Mouse (Mus musculus): Measurements from ENCODE around the gene Pnck. TPM values are rescaled to one million over a fixed set of nuclear protein-coding genes. Genes with fewer than 3 reads are reported as not detected.

Pnck gene
- total RNA-seq, 2 experiments from 2014 or later, result not detected

GRCm38 (mm10) chrX:73645121-73645520, 14.8 kb downstream of the Pnck start:
- no peak for ATAC-seq (replicated peaks; ENCODE audit: low FRiP score, poor library complexity, severe bottlenecking)

DNA sequence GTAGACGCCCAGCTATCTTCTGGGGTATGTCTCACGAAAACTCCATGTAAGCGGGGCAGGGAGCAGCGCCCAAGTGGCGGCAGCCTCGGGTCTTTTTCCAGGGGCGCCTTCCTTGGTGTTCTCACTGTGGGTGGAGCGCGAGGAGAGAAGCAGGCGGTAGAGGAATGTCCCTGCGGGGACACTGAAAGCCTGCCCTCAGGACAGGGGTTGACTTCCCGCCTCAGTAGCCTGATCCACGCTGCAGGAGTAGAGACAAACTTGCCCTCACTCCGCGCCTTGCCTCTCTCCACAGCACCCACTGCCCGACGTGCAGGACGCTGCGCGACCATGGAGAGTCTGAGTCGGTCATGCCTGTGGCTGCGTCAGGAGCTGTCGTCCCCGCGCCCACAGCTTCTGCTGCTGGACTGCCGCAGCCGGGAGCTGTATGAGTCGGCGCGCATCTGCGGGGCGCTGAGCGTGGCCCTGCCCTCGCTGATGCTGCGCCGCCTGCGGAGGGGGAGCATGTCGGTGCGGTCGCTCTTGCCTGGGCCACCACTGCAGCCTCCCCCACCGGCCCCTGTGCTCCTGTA, 19.9 kb downstream of the Pnck start:
- ATAC-seq (replicated peaks; ENCODE audit: low FRiP score, poor library complexity, severe bottlenecking), result no peak

DNA sequence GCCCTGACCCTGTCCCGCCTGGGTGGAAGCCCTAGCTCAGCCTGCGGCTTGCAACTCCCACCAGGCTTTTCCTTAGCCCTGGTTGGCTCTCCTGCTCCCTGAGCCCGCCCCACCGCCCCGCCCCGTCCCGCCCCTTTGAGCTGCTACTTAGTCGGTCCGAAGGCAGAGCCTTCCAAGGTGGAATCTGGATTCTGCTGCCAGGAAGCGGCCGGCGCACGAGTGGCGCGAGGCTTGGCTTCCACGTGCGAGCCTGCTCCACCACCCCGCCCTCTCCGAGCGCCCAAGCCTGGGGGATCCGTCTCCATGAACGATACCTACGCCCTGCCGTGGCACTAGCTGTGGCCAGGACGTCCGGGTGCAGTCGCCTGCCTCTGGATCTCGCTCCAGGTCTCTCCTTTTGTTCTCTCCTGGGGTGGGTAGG, 20.7 kb downstream of the Pnck start, which contains the start of gene Dusp9:
Dusp9 (plus strand) TSS at position 165 of the 421 bp plus-strand sequence.
- no peak for ATAC-seq (replicated peaks; ENCODE audit: low FRiP score, poor library complexity, severe bottlenecking)

DNA sequence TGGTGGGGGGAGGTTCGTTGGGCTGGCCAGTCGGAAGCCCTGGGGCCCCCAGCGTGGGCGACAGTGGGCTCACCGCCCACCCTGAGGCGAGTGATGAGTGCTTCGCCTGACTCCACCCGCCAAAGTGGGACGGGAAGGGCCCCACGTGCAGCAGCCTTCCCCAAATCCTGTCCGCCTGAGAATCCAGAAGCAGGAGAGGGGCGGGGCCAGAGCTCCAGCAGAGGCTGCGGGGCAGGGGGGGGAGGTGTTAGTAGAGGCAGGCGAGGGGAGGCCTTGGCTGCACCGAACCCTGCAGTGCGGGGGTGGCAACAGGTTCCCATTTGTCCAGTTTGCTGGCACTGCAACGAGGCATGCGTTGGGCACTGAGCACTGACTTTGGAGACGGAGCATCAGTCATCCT, 22.5 kb downstream of the Pnck start:
- ATAC-seq (replicated peaks; ENCODE audit: low FRiP score, poor library complexity, severe bottlenecking), result no peak

GRCm38 (mm10) chrX:73635425-73635824, 24.5 kb downstream of the Pnck start:
- no peak for ATAC-seq (replicated peaks; ENCODE audit: low FRiP score, poor library complexity, severe bottlenecking)

- ATAC-seq (replicated peaks; ENCODE audit: low FRiP score, poor library complexity, severe bottlenecking), result no peak
These were observed 32.9 kb downstream of the Pnck start for GRCm38 (mm10) chrX:73626981-73627380.

GRCm38 (mm10) chrX:73619890-73620289, 40.0 kb downstream of the Pnck start:
- no peak for ATAC-seq (replicated peaks; ENCODE audit: low FRiP score, poor library complexity, severe bottlenecking)

DNA sequence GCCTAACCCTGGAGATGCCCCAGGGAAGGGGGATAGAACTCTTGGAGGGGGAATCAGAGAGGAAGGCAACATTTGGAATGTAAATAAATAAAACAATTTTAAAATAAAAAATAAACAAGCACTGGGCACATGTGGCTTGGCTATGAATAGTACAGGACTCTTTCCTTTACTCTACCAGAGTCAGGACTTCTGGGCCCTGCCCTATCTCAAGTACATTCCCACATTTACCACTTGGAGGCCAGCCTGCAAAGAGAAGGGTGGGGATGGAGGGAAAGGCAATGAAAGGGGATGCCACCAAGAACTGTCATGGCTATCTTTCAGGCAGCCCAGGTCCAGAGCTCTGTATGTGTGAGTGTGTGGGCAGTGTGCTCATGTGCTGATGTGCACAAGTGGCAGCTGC, 40.5 kb downstream of the Pnck start:
- no peak for ATAC-seq (replicated peaks; ENCODE audit: low FRiP score, poor library complexity, severe bottlenecking)

- ATAC-seq (replicated peaks; ENCODE audit: low FRiP score, poor library complexity, severe bottlenecking), result no peak
These were observed 44.0 kb downstream of the Pnck start for GRCm38 (mm10) chrX:73615876-73616275.

DNA sequence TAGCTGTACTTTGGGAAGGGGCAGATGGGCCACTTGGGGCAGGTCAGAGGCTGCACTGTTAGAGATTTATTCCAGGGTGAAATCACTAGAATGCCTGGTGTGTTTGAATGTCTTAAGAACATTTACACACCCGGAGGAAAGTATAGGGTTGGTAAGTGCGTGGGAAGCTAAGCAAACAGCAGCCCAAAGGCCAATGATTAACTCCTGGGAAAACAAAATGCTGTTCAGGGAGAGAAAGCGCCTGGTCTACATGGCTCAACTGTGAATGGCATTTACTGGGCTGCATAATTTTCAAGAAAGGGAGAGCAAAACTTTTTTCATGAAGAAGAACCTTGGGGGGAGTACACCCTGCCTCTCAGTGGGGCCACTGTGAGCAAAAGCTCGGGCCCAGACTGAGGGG, 46.3 kb downstream of the Pnck start:
- no peak for ATAC-seq (replicated peaks; ENCODE audit: low FRiP score, poor library complexity, severe bottlenecking)

Other genes starting within 250 kb of the Pnck start
- gene Zfp92, start 249.0 kb downstream of the Pnck start, total RNA-seq (2015; ENCODE audit: low replicate concordance), result not detected in 2 replicates
- not detected in 2 replicates for gene Zfp92, start 249.0 kb downstream of the Pnck start, total RNA-seq (2017; ENCODE audit: low replicate concordance)
- gene Trex2, start 224.8 kb downstream of the Pnck start, total RNA-seq (2015; ENCODE audit: low replicate concordance), result not detected in 2 replicates
- gene Trex2, start 224.8 kb downstream of the Pnck start, total RNA-seq (2017; ENCODE audit: low replicate concordance), result not detected in 2 replicates
- gene Haus7, start 201.1 kb downstream of the Pnck start, total RNA-seq (2015; ENCODE audit: low replicate concordance), result 1.2 and 13.0 TPM in 2 replicates
- 5.4 and 13.7 TPM in 2 replicates for gene Haus7, start 201.1 kb downstream of the Pnck start, total RNA-seq (2017; ENCODE audit: low replicate concordance)
- gene Bgn, start 176.5 kb downstream of the Pnck start, total RNA-seq (2015; ENCODE audit: low replicate concordance), result 0.63 and 3.5 TPM in 2 replicates
- 2.5 TPM in 1 of 2 replicates, not detected in the other for gene Bgn, start 176.5 kb downstream of the Pnck start, total RNA-seq (2017; ENCODE audit: low replicate concordance)
- not detected in 2 replicates for gene Atp2b3, start 157.0 kb downstream of the Pnck start, total RNA-seq (2015; ENCODE audit: low replicate concordance)
- not detected in 2 replicates for gene Atp2b3, start 157.0 kb downstream of the Pnck start, total RNA-seq (2017; ENCODE audit: low replicate concordance)
- gene Dusp9, start 20.7 kb downstream of the Pnck start, total RNA-seq (2015; ENCODE audit: low replicate concordance), result not detected in 2 replicates
- gene Dusp9, start 20.7 kb downstream of the Pnck start, total RNA-seq (2017; ENCODE audit: low replicate concordance), result 0.43 TPM in 1 of 2 replicates, not detected in the other
- gene Slc6a8, start 13.0 kb upstream of the Pnck start, total RNA-seq (2015; ENCODE audit: low replicate concordance), result not detected in 2 replicates
- 1.4 TPM in 1 of 2 replicates, not detected in the other for gene Slc6a8, start 13.0 kb upstream of the Pnck start, total RNA-seq (2017; ENCODE audit: low replicate concordance)
- 60.6 and 85.3 TPM in 2 replicates for gene Bcap31, start 56.1 kb upstream of the Pnck start, total RNA-seq (2015; ENCODE audit: low replicate concordance)
- 51.2 and 52.8 TPM in 2 replicates for gene Bcap31, start 56.1 kb upstream of the Pnck start, total RNA-seq (2017; ENCODE audit: low replicate concordance)
- gene Abcd1, start 56.5 kb upstream of the Pnck start, total RNA-seq (2015; ENCODE audit: low replicate concordance), result 8.1 and 12.1 TPM in 2 replicates
- 1.3 and 4.0 TPM in 2 replicates for gene Abcd1, start 56.5 kb upstream of the Pnck start, total RNA-seq (2017; ENCODE audit: low replicate concordance)
- gene Plxnb3, start 97.0 kb upstream of the Pnck start, total RNA-seq (2015; ENCODE audit: low replicate concordance), result not detected in 2 replicates
- 0.77 and 0.84 TPM in 2 replicates for gene Plxnb3, start 97.0 kb upstream of the Pnck start, total RNA-seq (2017; ENCODE audit: low replicate concordance)
- not detected in 2 replicates for gene Srpk3, start 114.3 kb upstream of the Pnck start, total RNA-seq (2015; ENCODE audit: low replicate concordance)
- gene Srpk3, start 114.3 kb upstream of the Pnck start, total RNA-seq (2017; ENCODE audit: low replicate concordance), result not detected in 2 replicates
- gene Idh3g, start 126.8 kb upstream of the Pnck start, total RNA-seq (2015; ENCODE audit: low replicate concordance), result 74.8 and 98.4 TPM in 2 replicates
- 62.6 and 62.9 TPM in 2 replicates for gene Idh3g, start 126.8 kb upstream of the Pnck start, total RNA-seq (2017; ENCODE audit: low replicate concordance)
- gene Ssr4, start 126.9 kb upstream of the Pnck start, total RNA-seq (2015; ENCODE audit: low replicate concordance), result 86.9 and 180 TPM in 2 replicates
- gene Ssr4, start 126.9 kb upstream of the Pnck start, total RNA-seq (2017; ENCODE audit: low replicate concordance), result 44.0 and 61.8 TPM in 2 replicates
- 1.5 TPM in 1 of 2 replicates, not detected in the other for gene Pdzd4, start 164.9 kb upstream of the Pnck start, total RNA-seq (2015; ENCODE audit: low replicate concordance)
- gene Pdzd4, start 164.9 kb upstream of the Pnck start, total RNA-seq (2017; ENCODE audit: low replicate concordance), result 0.28 TPM in 1 of 2 replicates, not detected in the other
- gene Avpr2, start 232.0 kb upstream of the Pnck start, total RNA-seq (2015; ENCODE audit: low replicate concordance), result not detected in 2 replicates
- gene Avpr2, start 232.0 kb upstream of the Pnck start, total RNA-seq (2017; ENCODE audit: low replicate concordance), result not detected in 2 replicates
- 5.2 TPM in 2 replicates for gene L1cam, start 236.0 kb upstream of the Pnck start, total RNA-seq (2015; ENCODE audit: low replicate concordance)
- 5.3 and 6.2 TPM in 2 replicates for gene L1cam, start 236.0 kb upstream of the Pnck start, total RNA-seq (2017; ENCODE audit: low replicate concordance)

All from erythroblast, adult 5-6 weeks (primary cell).